Mouse (Mus musculus) bone marrow, adult 2 months (tissue): Measurements from ENCODE around the gene Rnf185.

Experiments
- CTCF ChIP-seq: fragments of 200-500 bp; IDR thresholded peaks from 2 replicates; pipeline ENCODE4 v1.5.1; 2011; ENCODE audit warnings: low read length, control low read depth; ENCODE audit not compliant: control insufficient read depth, insufficient read depth
- POLR2A ChIP-seq: fragments of 200-500 bp; IDR thresholded peaks from 2 replicates; pipeline ENCODE4 v1.6.1; 2011; ENCODE audit warnings: low read depth, mild to moderate bottlenecking, control low read depth, low read length, borderline replicate concordance; ENCODE audit not compliant: control insufficient read depth

- no peak for TF ChIP-seq POLR2A
- TF ChIP-seq CTCF = no peak
Measured at GRCm38 (mm10) chr11:3486349-3486748, 34.2 kb upstream of the Rnf185 start.
